Mouse (Mus musculus) ES-E14 (cell line): ENCODE data around the gene Adh4. TPM values are rescaled to one million over a fixed set of nuclear protein-coding genes. Genes with fewer than 3 reads are reported as not detected.

ENCODE experiments used
- DNase-seq: peaks from one replicate; pipeline ENCODE4 v3.0.0-alpha.2; 2013; ENCODE audit warnings: low read depth, low spot score
- H3K27ac ChIP-seq: 2 replicates; pipeline ENCODE4 v1.5.1; 2012; ENCODE audit warnings: low read depth, mild to moderate bottlenecking, low read length, moderate library complexity, mixed read lengths; ENCODE audit not compliant: poor library complexity, insufficient read depth, severe bottlenecking
- H3K36me3 ChIP-seq: 2 replicates; pipeline ENCODE4 v1.6.1; 2012; ENCODE audit warnings: mild to moderate bottlenecking, low read length, moderate library complexity, mixed read lengths; ENCODE audit not compliant: control insufficient read depth, poor library complexity, insufficient read depth, severe bottlenecking
- H3K4me1 ChIP-seq, 2 experiments: fragments of 150-350 bp in 1 of 2; sonication (generic) in 1 of 2; 2 replicates each; pipeline ENCODE4 v1.6.1; 2012; ENCODE audit warnings: low read length in 2 of 2, mild to moderate bottlenecking in 1 of 2, mixed read lengths in 1 of 2; ENCODE audit not compliant: control insufficient read depth in 2 of 2, insufficient read depth in 2 of 2, poor library complexity in 1 of 2
- H3K4me3 ChIP-seq, 2 experiments: fragments of 150-350 bp in 1 of 2; sonication (generic) in 1 of 2; 2 replicates each; pipeline ENCODE4 v1.5.1; 2012; ENCODE audit warnings: low read length in 2 of 2, low read depth in 1 of 2, mild to moderate bottlenecking in 1 of 2, mixed read lengths in 1 of 2; ENCODE audit not compliant: insufficient read depth in 1 of 2, poor library complexity in 1 of 2, severe bottlenecking in 1 of 2
- H3K9ac ChIP-seq: 2 replicates; pipeline ENCODE4 v1.6.1; 2012; ENCODE audit warnings: low read depth, mild to moderate bottlenecking, low read length, mixed read lengths; ENCODE audit not compliant: poor library complexity, insufficient read depth, severe bottlenecking
- H3K9me3 ChIP-seq: fragments of 150-350 bp; sonication (generic); 2 replicates; pipeline ENCODE4 v1.6.1; 2012; ENCODE audit warnings: low read depth, mild to moderate bottlenecking, low read length; ENCODE audit not compliant: control insufficient read depth, insufficient read depth
- CHD2 ChIP-seq: IDR thresholded peaks from 2 replicates; pipeline ENCODE4 v1.6.1; 2014; ENCODE audit warnings: mild to moderate bottlenecking, low read depth, low read length, inconsistent platforms
- HCFC1 ChIP-seq: IDR thresholded peaks from 2 replicates; pipeline ENCODE4 v1.6.1; 2012; ENCODE audit warnings: low read length, inconsistent platforms, borderline replicate concordance; ENCODE audit not compliant: insufficient read depth
- MAFK ChIP-seq: IDR thresholded peaks from 2 replicates; pipeline ENCODE4 v1.6.1; 2014; ENCODE audit warnings: mild to moderate bottlenecking, low read depth, low read length, inconsistent platforms; ENCODE audit not compliant: insufficient read depth
- ZC3H11A ChIP-seq: IDR thresholded peaks from 2 replicates; pipeline ENCODE4 v1.6.1; 2012; ENCODE audit warnings: low read depth, mild to moderate bottlenecking, inconsistent platforms, low read length, borderline replicate concordance
- ZNF384 ChIP-seq: IDR thresholded peaks from 2 replicates; pipeline ENCODE4 v1.6.1; 2012; ENCODE audit warnings: low read depth, low read length, inconsistent platforms
- in situ Hi-C, 2 experiments: fragments of 600-800 bp; cut with MboI; formaldehyde crosslinking; loops; one replicate each; pipeline ENCODE4 v1.15.1; 2025; ENCODE audit warnings: low sequenced_read_pairs in 2 of 2, inconsistent platforms in 1 of 2; ENCODE audit not compliant: unreplicated experiment in 2 of 2
- total RNA-seq: library from RNA; depleted of rRNA; stranded (reverse); fragments of 300-350 nt; gene quantifications from 2 replicates; pipeline ENCODE4 v1.2.3, GENCODE M21; 2012

Gene Adh4
- total RNA-seq, 1 experiment, result 0.98 TPM

DNA sequence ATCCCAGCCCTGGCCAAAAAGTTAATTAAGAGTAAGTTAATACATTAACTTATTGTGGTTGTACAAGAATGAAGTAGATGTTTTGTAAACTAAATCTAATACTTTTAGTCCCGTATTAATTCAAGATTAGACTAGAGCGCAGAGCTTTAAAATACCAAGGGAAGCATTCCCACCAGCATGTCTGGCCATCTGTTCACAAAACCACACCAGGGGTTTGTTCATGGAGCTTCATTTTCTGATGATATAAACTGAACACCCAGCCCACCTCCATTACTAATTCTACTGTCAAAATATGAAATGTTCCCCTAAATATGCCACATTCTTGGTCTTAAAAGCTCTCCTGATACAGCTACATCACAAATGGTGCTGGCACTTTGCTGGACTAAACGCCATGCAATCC lies 43.2 kb downstream of the Adh4 start:
- no peak overlapping the region for H3K27ac ChIP-seq
- no peak overlapping the region for H3K4me3 ChIP-seq
- H3K4me1 ChIP-seq, result no peaks in the 10 kb centered on the region
- no peak overlapping the region for H3K9ac ChIP-seq
- no peak for DNase-seq
- no peak for TF ChIP-seq CHD2
- TF ChIP-seq HCFC1, result no peak
- no peak for TF ChIP-seq MAFK
- TF ChIP-seq ZC3H11A, result no peak
- TF ChIP-seq ZNF384, result no peak
- peaks cover 40% of the 10 kb centered on the region for H3K36me3 ChIP-seq
- no peaks in the 10 kb centered on the region for H3K9me3 ChIP-seq
- in situ Hi-C loops, result no loop called here

DNA sequence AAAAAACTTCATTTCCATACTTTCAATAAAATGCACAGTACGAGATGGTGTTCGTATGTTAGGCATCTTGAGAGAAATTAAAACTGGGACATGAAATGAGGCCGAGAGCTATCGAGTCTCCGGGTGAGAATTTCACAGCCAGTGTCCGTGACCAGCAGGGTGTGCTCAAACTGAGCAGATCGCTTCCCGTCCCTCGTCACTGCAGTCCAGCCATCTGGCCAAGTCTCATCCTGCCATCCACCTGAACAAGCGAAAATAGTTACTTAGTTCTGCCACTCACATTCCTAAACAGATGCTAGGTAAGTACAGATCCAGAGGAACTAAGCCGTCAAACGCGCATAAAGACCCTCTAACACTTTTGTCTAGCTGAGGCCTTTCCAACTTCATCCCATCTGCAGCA lies 45.0 kb downstream of the Adh4 start:
- in situ Hi-C loops, result no loop called here
- no peaks in the 10 kb centered on the region for H3K4me1 ChIP-seq
- no peak overlapping the region for H3K4me3 ChIP-seq
- no peak overlapping the region for H3K9ac ChIP-seq
- DNase-seq, result no peak
- H3K27ac ChIP-seq, result no peak overlapping the region
- TF ChIP-seq MAFK, result no peak
- TF ChIP-seq HCFC1, result no peak
- TF ChIP-seq CHD2, result no peak
- no peak for TF ChIP-seq ZNF384
- no peak for TF ChIP-seq ZC3H11A
- no peaks in the 10 kb centered on the region for H3K9me3 ChIP-seq
- H3K36me3 ChIP-seq, result peaks cover 44% of the 10 kb centered on the region

DNA sequence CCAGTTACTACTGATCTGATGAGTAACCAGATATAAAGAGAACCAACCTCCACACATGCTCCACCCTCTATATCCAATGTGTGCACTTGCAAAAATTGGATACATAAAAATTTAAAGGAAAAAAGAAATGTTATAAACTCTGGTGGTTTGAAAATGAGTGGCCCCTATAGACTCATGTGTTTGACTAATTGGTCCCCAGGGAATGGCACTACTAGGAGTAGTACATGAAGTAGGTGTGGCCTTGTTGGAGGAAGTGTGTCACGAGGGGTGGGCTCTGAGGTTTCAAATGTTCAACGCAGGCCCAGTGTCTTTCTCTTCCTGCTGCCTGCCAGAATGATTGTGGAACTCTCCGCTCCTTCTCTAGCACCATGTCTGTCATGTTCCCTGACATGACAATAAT lies 46.6 kb downstream of the Adh4 start:
- H3K4me3 ChIP-seq, result no peak overlapping the region
- H3K4me1 ChIP-seq, result no peaks in the 10 kb centered on the region
- no peak for DNase-seq
- H3K27ac ChIP-seq, result no peak overlapping the region
- no peak overlapping the region for H3K9ac ChIP-seq
- no peaks in the 10 kb centered on the region for H3K9me3 ChIP-seq
- peaks cover 45% of the 10 kb centered on the region for H3K36me3 ChIP-seq
- no peak for TF ChIP-seq ZNF384
- TF ChIP-seq ZC3H11A, result no peak
- no peak for TF ChIP-seq HCFC1
- TF ChIP-seq MAFK, result no peak
- no peak for TF ChIP-seq CHD2
- in situ Hi-C loops, result no loop called here

DNA sequence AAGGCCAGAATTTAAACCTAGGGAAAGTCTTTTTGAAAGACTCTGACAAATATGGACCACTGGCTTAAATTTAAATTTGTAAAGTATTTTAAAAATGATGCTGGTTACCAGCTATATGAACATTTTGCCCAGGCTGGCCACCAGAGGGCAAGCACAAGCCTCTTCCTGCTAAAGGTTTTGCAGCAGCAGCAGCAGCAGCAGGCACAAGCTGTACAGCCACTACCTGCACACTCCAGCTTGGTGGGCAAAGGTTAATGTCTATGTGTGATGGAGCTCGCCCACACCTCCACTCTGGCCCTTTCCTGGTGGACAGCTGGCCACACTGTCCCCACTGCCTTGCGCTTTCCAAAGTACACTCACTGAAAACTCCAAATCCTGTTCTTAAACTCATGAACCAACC lies 47.9 kb downstream of the Adh4 start:
- H3K27ac ChIP-seq, result no peak overlapping the region
- no peak overlapping the region for H3K4me3 ChIP-seq
- no peak for TF ChIP-seq ZNF384
- no peak for TF ChIP-seq HCFC1
- no peak for TF ChIP-seq MAFK
- TF ChIP-seq CHD2, result no peak
- no peak for TF ChIP-seq ZC3H11A
- in situ Hi-C loops, result no loop called here
- no peak for DNase-seq
- peaks cover 49% of the 10 kb centered on the region for H3K36me3 ChIP-seq
- H3K4me1 ChIP-seq, result no peaks in the 10 kb centered on the region
- no peak overlapping the region for H3K9ac ChIP-seq
- no peaks in the 10 kb centered on the region for H3K9me3 ChIP-seq

DNA sequence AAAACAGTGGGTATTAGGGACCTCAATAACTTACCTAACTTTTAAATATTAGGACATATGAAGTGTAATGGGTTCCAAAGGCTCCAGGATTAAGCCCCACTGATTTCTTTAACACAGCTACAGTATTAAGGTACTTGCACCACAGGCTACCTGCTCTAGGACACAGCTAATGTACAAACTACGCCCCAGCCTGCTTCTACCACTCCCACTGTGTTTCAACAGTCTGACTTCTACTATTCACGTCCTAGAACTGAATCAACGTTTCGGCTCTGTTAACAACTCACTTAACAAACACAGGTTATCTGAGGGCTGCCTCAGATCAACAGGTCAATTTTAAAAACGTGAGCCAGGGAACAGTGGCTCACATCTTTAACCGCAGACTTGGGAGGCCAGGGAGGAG lies 48.5 kb downstream of the Adh4 start:
- no peak for DNase-seq
- H3K27ac ChIP-seq, result no peak overlapping the region
- TF ChIP-seq MAFK, result no peak
- TF ChIP-seq ZC3H11A, result no peak
- no peak for TF ChIP-seq CHD2
- no peak for TF ChIP-seq ZNF384
- TF ChIP-seq HCFC1, result no peak
- H3K4me3 ChIP-seq, result no peak overlapping the region
- H3K9me3 ChIP-seq, result no peaks in the 10 kb centered on the region
- no peaks in the 10 kb centered on the region for H3K4me1 ChIP-seq
- H3K36me3 ChIP-seq, result peaks cover 52% of the 10 kb centered on the region
- no peak overlapping the region for H3K9ac ChIP-seq
- in situ Hi-C loops, result no loop called here
